Mouse (Mus musculus) adrenal gland, postnatal 10 days (tissue): ENCODE measurements around the gene Socs5. TPM values are rescaled to one million over a fixed set of nuclear protein-coding genes. Genes with fewer than 3 reads are reported as not detected.

Experiments
- DNase-seq: peaks from one replicate; pipeline ENCODE4 v3.0.0; 2021; ENCODE audit warnings: mixed read lengths
- total RNA-seq, 2 experiments: library from RNA; stranded (reverse); gene quantifications; 2 replicates each; pipeline ENCODE4 v1.2.3; 2021

The Socs5 gene
- total RNA-seq, 2 experiments from 2014 or later, result 40.3 to 48.3 TPM

DNA sequence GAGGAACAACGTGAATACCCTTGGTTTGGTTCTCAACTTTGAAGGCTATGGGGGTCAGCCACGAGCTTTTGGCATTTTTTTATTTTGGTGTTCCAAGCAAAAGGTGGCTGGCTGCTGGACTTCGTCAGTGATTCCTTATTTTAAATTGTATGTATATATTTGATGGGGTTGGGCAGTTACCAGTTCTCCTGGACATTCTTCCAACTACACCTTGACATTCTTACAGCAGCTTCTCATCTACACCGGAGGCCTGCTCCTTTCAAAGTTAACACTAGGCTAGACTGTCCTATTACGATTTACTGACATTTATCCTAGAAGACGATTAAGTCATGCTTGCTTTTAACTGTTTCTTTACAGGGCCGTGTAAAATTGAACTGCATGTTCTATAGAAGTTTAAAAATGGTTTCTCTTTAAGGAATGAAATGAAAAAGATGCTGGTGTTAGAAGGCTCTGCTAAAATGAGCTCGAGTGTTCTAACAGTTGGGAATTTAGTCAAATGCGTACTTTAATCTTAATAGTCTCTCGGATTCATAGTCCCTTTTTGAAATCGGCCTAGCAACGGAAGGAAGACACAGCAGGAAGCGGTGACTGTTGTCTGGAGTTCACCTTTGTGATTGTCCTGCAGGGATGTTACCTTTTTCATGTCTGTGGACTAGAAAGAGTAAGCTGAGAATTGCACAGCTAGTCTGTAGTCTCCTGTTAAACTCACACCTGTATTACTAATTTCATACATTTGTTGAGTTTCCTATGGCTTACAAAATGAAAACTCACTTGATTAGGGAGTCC is 1.2 kb downstream of the Socs5 start:
- no peak for DNase-seq

DNA sequence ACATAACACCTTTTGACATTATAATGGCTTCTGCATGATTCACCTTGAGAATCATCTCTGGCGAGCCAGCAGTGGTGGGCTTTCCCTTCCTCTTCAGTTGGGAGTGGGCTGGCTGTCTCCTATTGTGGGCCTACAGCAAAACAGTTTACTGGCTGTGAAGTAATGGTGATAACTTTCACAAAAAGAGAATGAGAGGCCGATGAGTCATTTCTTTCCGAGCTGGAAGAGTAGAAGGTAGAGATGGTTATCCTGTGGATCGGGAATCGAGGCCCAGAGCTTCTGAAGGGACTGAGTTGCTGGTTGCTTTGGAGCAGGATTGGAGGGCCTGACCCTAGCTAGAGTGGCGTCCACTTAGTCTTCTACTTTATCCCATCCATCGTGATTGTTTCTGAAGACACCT is 2.0 kb downstream of the Socs5 start:
- DNase-seq, result no peak

DNA sequence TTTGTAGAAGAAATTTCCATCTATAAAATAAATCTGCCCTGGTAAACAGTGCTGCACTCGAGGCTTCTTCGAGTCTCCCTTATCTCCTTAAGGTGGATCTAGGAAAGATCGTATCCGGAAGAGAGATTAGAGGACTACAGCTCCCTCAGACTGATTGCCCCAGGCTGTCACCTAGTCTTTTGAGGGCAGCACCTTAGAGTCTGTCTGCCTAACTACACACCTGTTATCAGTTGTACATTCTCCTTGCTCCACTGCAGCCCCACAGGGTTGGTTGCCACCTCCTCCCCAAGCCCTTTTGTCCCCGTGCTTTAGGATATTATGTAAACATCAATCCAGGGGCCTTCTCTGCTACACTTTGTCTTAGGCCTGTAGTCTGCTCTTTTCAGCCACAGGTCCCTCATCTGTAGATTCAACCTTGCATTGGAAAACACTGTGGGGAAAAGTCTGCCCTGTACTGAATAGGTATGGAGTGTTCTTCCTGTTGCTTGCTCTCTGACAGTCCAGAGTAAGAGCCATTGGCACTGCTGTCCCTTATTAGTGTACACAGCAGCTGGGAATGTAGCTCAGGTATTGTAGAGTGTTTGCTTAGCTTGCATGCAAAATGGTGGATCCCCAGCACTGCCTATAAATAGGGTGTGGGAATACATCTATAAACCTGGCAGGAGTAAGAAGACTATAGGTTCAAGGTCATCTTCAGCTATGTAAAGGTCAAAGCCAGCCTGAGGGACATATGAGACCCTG is 5.5 kb downstream of the Socs5 start:
- DNase-seq, result no peak

DNA sequence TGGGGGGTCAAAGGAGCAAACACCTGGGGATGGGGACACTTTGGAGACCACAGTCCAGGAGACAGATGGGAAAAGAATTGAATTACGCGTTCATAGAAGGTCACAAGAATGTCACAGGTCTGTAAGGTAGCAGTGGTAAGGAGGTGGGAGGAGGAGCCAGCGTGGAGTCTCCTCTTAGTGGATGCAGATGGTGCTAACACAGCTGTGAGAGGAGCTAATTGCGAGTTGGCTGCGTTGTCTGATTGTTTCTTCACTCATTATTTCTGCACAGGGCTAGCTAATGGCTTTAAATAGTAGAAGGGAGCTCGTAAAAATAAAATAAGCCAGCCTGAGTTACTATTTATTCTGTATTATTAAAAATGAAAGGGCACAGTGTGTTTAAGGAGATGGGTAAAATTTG is 8.1 kb downstream of the Socs5 start:
- DNase-seq, result no peak

DNA sequence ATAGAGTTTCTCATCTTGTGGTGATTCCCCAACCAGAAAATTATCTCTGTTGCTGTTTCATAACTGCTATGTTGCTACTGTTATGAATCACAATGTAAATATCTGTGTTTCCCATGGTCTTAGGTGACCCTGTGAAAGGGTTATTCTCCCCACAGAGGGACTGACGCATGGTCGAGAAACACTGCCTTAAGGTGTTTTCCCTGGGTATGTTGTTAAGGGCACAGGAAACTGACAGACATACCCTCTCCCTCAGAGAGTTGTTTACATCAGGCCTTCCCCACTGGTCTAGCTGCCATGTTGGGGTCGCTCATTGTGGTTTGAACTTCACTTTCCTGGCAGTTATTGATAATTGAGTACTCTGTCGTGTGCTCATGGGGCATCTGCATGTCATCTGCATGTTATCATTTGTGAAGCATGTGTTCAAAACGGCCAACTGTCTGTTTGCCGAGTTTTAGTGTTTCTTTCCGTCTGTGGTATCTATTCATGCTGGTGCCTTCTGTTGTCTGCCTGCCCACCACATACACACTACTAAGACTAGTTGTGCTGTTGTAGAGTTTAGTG is 11.6 kb downstream of the Socs5 start:
- no peak for DNase-seq

DNA sequence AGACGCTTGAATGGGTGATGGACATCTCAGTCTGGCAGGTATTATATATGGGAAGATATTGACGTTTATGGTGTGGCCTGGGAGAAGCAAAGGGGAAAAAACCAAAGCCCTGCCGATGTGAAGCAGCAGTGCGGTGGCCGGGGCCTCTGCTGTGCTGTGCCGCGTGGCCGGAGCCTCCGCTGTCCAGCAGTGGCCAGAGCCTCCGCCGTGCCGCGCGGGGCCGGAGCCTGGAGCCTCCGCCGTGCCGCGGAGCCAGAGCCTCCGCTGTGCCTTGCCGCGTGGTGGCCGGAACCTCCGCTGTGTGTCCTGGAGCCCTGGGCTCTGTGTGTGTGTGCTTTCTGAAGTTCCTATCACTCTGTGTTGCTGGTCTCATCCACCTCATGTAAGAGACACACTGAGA is 17.9 kb downstream of the Socs5 start:
- DNase-seq, result peak; percentile 44

DNA sequence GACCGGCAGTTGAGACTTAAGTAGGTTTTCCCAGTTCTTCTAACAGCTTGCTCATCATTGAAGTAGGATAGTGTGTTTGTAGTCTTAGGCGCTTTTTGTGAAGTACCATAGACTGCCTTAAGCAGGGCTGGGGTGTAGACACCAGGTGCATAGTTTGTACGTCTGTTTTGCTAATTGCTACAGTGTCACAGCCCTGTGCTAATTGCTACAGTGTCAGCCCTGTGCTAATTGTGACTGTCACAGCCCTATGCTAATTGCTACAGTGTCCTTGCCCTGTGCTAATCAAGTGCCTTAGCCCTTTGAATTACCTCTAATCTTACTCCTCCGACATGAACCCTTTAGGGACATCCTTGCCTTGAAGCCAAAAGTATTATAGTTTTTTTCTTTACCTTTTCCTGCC is 24.8 kb downstream of the Socs5 start:
- DNase-seq, result no peak

DNA sequence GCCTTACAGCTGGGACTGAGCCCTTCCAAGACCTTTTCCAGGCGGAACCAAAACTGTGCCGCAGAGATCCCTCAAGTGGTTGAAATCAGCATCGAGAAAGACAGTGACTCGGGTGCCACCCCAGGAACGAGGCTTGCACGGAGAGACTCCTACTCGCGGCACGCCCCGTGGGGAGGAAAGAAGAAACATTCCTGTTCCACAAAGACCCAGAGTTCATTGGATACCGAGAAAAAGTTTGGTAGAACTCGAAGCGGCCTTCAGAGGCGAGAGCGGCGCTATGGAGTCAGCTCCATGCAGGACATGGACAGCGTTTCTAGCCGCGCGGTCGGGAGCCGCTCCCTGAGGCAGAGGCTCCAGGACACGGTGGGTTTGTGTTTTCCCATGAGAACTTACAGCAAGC is 26.3 kb downstream of the Socs5 start:
- DNase-seq, result peak; percentile 32

DNA sequence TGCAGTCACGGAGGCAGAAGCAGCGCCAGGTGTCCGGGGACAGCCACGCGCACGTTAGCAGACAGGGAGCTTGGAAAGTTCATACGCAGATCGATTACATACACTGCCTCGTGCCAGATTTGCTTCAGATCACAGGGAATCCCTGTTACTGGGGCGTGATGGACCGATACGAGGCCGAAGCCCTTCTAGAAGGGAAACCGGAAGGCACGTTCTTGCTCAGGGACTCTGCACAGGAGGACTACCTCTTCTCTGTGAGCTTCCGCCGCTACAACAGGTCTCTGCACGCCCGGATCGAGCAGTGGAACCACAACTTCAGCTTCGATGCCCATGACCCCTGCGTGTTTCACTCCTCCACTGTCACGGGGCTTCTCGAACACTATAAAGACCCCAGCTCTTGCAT is 27.2 kb downstream of the Socs5 start:
- DNase-seq, result no peak

DNA sequence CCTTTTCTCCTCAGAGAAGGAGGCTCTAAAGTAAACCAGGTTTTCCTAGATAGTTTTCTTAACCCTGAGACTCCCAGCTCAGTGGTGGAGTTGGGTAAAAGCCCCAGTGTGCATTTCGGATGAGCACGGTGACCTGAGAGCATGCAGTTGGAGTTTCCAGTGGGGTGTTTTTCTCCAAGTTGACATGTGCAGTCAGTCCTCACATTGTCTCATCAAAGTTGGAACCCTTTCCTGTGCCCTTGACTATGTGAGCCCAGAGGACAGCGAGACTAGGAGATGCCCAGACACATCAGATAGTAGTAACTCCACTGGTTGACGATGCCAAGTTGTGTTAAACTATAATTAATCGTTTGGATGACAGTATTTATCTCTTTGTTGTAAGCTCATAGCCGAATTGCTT is 28.3 kb downstream of the Socs5 start:
- no peak for DNase-seq

DNA sequence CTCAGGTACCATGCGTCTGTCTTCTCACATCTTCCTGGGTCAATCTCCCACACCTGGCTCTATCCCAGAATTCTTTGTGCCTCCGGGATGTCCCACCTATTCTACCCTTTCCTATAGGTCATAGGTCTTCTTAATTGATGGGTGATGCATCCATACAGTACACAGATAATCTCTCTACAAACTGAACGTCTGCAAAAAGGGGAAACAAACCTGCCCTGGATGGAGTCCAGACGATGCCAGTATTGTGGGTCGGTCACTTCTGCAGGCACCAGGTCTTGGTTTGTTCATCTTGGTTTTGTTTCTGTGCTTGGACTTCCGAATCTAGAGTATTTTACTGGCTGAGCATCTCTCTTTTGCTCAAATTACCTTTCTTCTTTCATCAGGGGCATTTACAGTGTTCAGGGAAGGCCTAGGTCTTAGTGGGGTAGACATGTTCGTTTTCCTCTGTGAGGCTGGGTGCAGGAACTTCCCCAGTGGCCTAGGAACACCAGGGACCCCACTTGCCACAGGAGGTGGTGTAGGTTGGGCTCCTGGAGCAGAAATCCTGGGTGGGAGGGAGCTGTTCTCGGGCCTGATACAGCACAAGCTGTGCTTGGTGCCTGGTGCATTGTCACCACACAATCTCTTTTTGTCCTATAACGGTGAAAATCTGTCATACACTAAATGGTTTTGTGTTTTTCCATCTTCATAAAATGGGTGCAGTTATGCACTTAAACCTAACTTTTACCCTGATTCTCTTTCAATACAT is 33.9 kb downstream of the Socs5 start:
- no peak for DNase-seq

DNA sequence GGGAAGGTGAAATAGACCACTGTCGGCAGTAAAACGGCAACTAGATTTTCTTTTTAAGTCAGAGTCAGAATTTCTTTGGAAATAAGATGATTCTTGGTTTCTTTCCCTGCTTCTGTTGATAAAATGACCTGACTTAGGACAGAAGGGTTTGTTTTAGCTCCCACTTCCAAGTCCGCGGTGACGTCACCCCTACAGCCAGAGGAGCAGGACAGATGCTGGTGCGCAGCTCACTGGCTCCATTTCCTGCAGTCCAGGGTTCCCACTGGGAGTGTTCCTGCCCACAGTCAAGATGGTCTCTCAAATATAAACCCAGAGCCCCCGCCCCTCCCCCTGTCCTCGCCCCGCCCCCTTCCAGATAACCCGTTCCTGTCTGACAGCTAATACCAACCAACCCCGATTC is 34.8 kb downstream of the Socs5 start:
- peak; percentile 58 for DNase-seq

DNA sequence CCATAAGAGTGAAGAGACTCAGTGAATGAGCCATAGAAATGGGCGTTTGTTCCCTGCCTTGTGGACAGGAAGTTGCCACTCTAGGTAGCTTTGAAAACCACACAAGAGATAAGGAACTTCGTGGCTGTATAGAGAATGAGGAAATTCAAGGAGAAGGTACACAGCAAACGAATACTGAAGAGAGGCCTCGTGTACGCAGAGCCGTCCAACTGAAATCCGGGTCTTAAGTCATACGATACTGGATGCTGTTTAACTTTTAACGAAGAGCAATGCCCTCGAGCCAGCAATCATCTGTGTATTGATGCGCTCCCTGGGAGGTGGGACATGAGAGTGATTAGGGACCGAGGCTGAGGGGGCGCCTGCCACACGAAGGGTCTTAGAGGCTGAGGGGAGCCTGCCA is 35.7 kb downstream of the Socs5 start:
- DNase-seq, result no peak

DNA sequence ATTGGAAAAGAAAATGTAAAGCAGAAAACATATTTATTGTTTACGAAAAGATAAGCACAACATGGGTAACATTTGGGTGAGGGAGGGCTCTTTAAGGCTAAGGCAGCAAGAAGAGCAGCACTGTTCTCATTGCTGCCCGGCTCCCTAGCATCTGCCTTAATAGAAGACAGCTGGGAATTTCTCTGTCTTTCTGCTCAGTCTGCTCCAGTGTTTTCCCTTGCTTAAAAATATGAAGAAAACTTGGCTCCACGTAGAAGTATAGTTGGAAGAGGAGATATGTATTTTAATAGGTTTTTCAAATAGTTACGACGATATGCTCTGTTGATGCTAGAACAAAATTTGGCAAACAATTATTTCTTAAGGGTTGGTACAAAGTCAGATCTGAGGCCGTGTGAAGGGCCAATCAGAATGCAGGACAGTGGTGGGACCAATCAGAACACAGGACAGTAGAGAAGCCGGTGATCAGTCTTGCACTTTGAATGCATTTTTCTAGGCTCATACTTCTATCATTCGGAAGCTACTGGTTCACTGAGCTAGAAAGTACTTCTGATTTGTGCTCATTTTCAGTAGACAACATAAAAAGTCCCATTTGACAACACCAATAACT is 39.0 kb downstream of the Socs5 start:
- DNase-seq, result no peak

DNA sequence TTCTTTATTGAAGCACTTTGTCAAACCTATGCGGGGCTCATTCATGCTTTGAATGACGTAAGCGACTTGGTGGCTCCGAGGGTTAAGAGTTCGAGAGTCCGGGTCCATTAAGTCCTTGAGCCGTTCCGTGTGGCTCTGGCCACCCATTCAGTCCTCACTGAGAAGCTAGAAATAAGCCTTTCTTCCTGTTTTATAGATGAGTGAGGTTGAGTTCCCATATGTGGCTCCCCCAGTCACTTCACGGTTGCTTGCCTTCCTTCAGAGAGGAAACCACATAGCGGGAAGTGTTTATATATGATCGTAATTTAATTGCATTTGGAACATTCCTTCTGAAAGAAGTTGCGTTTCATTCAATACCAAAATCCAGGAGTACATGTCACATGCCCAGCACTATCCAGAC is 42.3 kb downstream of the Socs5 start:
- no peak for DNase-seq

DNA sequence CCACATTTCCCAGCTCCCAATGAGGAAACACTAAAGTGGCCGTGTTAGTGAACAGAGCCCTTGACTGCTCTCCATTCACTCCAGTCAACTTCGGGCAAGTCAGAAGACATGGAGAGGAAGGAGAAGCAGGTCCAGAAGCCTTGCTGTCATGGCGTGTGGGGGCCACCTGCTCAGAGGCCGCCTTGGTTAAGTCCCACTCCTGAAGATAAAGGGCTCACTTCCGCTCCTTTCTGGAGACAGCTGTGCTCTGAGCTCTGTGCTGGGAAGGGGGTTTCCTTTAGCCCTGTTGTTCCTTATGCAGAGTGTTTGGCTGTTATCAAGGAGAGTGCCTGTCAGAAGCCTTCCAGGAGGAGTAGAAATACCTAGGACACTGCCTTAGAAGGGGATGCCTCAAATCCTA is 45.5 kb downstream of the Socs5 start:
- DNase-seq, result no peak

DNA sequence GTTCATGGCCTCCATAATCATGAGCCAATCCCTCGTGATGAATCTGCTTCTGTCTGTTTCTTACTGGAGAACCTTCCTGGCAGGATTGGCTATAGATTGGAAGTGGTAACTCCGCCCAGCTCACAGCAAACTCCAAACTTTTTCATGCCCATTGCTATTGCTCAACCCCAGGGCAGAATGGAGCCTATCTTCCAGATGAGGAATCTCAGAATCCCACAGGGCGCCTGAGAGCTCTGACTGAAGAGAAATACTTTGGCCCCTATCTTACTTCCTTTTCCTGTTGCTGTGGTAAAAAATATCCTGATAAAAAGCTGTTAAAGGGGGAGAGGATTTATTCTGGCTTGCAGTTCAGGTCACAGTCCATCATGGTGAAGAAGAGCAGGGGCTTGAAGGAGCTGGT is 48.2 kb downstream of the Socs5 start:
- no peak for DNase-seq

DNA sequence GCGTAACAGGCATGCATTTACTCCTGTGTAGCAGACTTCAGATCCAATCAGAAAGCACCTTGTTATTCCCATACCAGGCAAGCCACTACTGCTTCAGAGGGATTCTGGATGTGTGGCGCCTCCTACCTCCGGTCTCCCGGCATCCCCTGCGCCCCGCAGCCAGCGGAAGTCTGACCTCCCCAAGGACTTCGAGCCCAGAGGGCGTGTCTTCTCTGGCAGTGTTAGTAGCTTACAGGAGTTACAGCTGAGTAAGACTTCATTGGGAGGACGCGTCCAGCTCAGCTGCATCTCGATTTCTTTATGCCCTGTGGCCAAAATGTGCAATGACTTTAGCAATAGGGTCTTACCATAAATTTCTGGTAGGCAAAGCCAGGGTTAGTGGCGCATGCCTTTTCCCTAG is 50.3 kb downstream of the Socs5 start:
- DNase-seq, result peak; percentile 43

DNA sequence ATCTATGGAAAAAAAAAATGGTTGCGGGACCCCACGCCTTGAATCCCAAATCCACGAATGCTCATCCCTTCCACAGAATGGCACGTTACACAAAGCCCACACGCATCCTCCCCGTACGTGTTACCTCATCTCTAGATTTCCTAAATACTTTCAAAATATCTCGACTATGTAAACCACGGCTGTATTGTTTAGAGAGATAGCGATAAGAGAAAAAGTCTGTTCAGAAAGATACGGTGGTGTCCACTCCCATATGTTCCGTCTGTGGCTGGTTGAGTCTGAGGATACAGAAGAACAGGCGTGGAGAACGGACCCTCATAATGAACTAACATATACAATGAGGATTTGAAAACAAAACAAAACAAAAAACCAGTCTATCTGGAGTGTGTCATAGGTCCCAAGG is 51.1 kb downstream of the Socs5 start:
- no peak for DNase-seq

DNA sequence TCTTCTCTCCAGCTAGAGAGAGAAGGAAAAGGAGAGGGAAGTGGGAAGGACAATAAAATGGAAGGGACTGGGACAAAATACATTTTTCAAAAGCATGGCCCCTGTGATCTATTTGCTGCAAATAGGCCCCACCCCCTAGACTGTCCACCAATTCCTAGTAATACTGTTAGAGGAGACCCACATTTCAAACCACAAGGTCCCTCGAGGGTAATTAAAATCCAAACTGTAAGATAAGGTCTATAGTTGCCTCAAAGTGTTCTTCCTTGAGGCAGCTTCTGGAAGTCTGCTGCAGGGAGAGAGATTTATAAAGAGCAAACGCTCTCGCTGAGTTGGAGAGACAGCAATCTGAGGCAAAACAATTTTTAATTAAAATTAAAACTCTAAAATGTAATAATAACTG is 52.8 kb downstream of the Socs5 start:
- DNase-seq, result no peak

DNA sequence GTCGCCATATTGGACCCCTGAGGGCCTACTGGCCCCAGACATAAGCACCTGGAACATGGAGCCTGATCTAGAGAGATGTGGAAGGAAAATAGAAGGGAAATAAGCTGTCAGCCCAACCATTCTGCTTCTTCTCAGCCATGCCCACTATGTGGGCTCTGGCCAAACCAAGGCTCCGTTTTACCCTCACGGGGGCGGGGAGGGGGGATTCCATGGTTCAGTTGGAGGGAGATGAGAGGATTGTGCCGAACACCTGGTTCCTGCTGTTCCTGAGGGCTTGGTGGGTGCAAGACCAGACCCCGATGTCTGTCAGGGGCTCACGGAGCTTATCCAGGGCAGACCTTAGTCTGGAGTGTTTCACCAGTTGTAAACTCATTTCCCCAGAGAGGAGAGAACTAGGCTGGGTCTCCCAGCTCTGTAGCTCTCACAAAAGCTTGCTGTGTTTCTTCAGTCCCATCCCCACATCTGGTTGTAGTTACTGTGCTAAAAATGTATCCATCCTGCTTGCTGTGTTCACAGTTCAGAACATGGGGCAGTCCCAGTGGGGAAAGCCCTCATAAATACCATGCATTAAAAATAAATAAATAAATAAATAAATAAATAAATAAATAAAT is 56.9 kb downstream of the Socs5 start:
- no peak for DNase-seq

DNA sequence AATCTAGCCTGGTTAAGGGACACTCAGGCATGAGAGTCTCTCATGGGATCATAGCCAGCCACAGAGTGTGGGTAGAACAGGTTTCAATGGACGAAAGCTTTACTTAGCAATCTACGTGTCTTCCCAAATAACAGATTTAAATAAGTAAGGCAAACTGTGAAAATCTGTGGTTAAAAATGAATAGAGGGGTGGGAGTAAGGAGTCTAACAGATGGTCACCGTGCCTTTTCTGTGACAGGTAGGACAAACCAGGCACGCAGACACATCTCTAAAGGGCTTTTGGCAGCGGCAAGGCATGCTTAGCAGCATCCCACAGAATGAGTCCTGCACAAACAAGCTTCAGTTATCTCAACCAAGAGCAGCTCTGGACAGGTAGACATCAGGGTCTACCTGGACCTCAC is 59.9 kb downstream of the Socs5 start:
- no peak for DNase-seq
